Mouse (Mus musculus) heart, postnatal 0 days (tissue): Measurements from ENCODE around the gene Pik3c2b. TPM values are rescaled to one million over a fixed set of nuclear protein-coding genes. Genes with fewer than 3 reads are reported as not detected.
A peak's percentile ranks its signal among the peaks of the same experiment; 100 is the strongest.

Source experiments
- ATAC-seq: fragments of 200-750 bp; cut with Nextera tagmentation; 2 replicates; pipeline ENCODE4 v1.8.0; 2017; ENCODE audit warnings: low read depth, moderate number of reproducible peaks, moderate library complexity; ENCODE audit not compliant: insufficient read depth
- DNase-seq: peaks from one replicate; pipeline ENCODE4 v3.0.0-alpha.2; 2016; ENCODE audit warnings: low spot score
- H3K27ac ChIP-seq: fragments of 300-500 bp; sonication (generic); 2 replicates; pipeline ENCODE4 v1.5.1; 2014; ENCODE audit warnings: low read depth, mild to moderate bottlenecking
- H3K27me3 ChIP-seq: fragments of 300-500 bp; sonication (generic); 2 replicates; pipeline ENCODE4 v1.6.1; 2014; ENCODE audit warnings: low read length, mixed read lengths; ENCODE audit not compliant: control insufficient read depth, insufficient read depth
- H3K36me3 ChIP-seq: fragments of 300-500 bp; sonication (generic); replicated peaks from 2 replicates; pipeline ENCODE4 v1.6.1; 2014; ENCODE audit warnings: low read length, mixed read lengths; ENCODE audit not compliant: control insufficient read depth, insufficient read depth
- H3K4me1 ChIP-seq: fragments of 300-500 bp; sonication (generic); 2 replicates; pipeline ENCODE4 v1.6.1; 2014; ENCODE audit warnings: antibody characterized with exemption; ENCODE audit not compliant: control insufficient read depth, insufficient read depth
- H3K4me2 ChIP-seq: fragments of 300-500 bp; sonication (generic); 2 replicates; pipeline ENCODE4 v1.6.1; 2014; ENCODE audit warnings: low read depth, mild to moderate bottlenecking, low read length, moderate library complexity
- H3K4me3 ChIP-seq: fragments of 300-500 bp; sonication (generic); 2 replicates; pipeline ENCODE4 v1.5.1; 2014; ENCODE audit warnings: low read depth, low read length
- H3K9ac ChIP-seq: fragments of 300-500 bp; sonication (generic); replicated peaks from 2 replicates; pipeline ENCODE4 v1.6.1; 2014; ENCODE audit warnings: low read depth, low read length, mixed read lengths
- H3K9me3 ChIP-seq: fragments of 300-500 bp; sonication (generic); replicated peaks from 2 replicates; pipeline ENCODE4 v1.6.1; 2016; ENCODE audit warnings: low read length; ENCODE audit not compliant: control insufficient read depth
- CTCF ChIP-seq: IDR thresholded peaks from 2 replicates; pipeline ENCODE4 v1.5.1; 2016; ENCODE audit warnings: antibody characterized with exemption, control low read depth, low read depth
- EP300 ChIP-seq: IDR thresholded peaks from 2 replicates; pipeline ENCODE4 v1.6.1; 2016; ENCODE audit warnings: antibody characterized with exemption, low read depth
- WGBS: fragments of 180-500 bp; shearing (Covaris S2); extraction: QIAGEN DNeasy Blood & Tissue Kit; methylation state at CpG from one replicate; pipeline ENCODE4 v1.1.7; 2014; 5-methylcytosine and 5-hydroxymethylcytosine counted together
- polyA plus RNA-seq: library from polyadenylated mRNA; unstranded; fragments of >200 nt; fragmentation: Nextera tagmentation; extraction: Ambion mirVana; gene quantifications from 2 replicates; pipeline ENCODE4 v1.2.1, GENCODE M21; 2015
- total RNA-seq: library from RNA; depleted of rRNA; stranded (reverse); fragments of >200 nt; gene quantifications from 2 replicates; pipeline ENCODE4 v1.2.3, GENCODE M21; 2014; ENCODE audit warnings: low replicate concordance

Gene Pik3c2b
- total and polyA plus RNA-seq, 2 experiments from 2014 or later: 7.8 to 16.3 TPM

GRCm38 (mm10) chr1:133057345-133058034 is 12.0 kb downstream of the Pik3c2b start:
- peak; percentile 57 for ATAC-seq
- Histone ChIP-seq H3K27me3 (no peaks in the 10 kb centered on the region), H3K9me3 (no peaks in the 10 kb centered on the region), H3K36me3 (0 out of 2 replicates have a peak, but pooled peaks cover 4% of the 10 kb centered on the region), H3K4me3 (no peak overlapping the region), H3K9ac (0 out of 2 replicates have a peak overlapping the region, but pooled peaks have one; percentile 8), H3K4me1 (peaks cover 28% of the 10 kb centered on the region), H3K4me2 (no peak overlapping the region), H3K27ac (peak overlapping the region; percentile 58)
- WGBS: 25% methylated on average over 7 of the region's 7 CpGs
- TF ChIP-seq EP300 (no peak), CTCF (no peak)
- DNase-seq: no peak

DNA sequence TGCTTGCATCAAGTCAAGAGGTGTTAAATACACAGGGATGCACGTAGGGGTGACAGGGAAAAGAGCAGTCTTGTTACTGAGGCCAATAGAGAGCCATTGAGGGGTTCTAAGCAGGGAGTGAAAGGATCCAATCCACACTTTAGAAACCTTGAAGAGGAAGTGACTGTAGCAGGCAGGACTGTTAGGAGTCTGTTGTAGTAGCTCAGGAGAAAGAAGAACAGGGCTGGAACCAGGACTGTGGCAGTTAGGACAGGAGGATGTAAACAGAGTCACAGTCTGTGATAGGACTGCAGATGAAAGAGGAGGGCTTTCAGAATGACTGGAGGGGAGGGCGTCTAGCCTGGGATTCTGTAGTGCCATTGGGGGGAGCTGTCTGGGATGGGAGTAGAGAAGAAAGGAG is 14.1 kb downstream of the Pik3c2b start:
- DNase-seq (no peak), ATAC-seq (no peak)
- Histone ChIP-seq H3K27me3 (no peaks in the 10 kb centered on the region), H3K9me3 (no peaks in the 10 kb centered on the region), H3K4me1 (peaks cover 23% of the 10 kb centered on the region), H3K27ac (no peak overlapping the region), H3K4me3 (no peak overlapping the region), H3K36me3 (peaks cover 17% of the 10 kb centered on the region; the same call in 1 of the 2 replicates), H3K9ac (no peak overlapping the region), H3K4me2 (no peak overlapping the region)
- WGBS: 52% methylated on average over 2 of the region's 2 CpGs
- TF ChIP-seq CTCF (no peak), EP300 (no peak)

DNA sequence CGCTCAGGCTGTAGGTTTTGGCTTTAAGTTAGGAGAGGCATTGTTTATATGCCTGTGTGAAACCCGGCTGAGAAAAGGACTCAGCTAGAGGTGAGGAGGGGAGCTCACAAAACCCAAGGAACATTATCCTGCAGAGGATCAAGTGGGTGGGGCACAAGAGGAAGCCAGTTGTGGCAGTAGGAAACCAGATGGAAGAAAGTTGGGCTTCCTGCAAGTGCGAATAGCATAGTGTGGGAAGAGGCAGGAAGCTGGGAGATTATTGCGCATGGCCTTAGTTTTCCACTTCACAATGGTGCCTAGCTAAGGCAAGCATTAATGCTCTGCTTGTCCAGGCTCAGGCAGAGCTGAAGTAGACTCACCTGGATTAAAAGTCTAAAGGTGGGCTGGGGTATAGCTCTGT is 15.2 kb downstream of the Pik3c2b start:
- Histone ChIP-seq H3K27ac (0 out of 2 replicates have a peak overlapping the region, but pooled peaks have one; percentile 27), H3K4me3 (no peak overlapping the region), H3K4me1 (peaks cover 23% of the 10 kb centered on the region), H3K36me3 (peaks cover 17% of the 10 kb centered on the region; the same call in 1 of the 2 replicates), H3K9me3 (no peaks in the 10 kb centered on the region), H3K4me2 (0 out of 2 replicates have a peak overlapping the region, but pooled peaks have one; percentile 0), H3K9ac (no peak overlapping the region), H3K27me3 (no peaks in the 10 kb centered on the region)
- TF ChIP-seq CTCF: no peak
- no peak for TF ChIP-seq EP300
- DNase-seq (no peak), ATAC-seq (0 out of 2 replicates have a peak, but pooled peaks have one; percentile 21)
- WGBS: 58% methylated on average over 4 of the region's 4 CpGs

GRCm38 (mm10) chr1:133063164-133063563 is 17.7 kb downstream of the Pik3c2b start:
- Histone ChIP-seq H3K27me3 (no peaks in the 10 kb centered on the region), H3K36me3 (peaks cover 24% of the 10 kb centered on the region; the same call in 1 of the 2 replicates), H3K27ac (no peak overlapping the region), H3K9ac (no peak overlapping the region), H3K4me1 (peaks cover 18% of the 10 kb centered on the region), H3K9me3 (no peaks in the 10 kb centered on the region), H3K4me2 (no peak overlapping the region), H3K4me3 (no peak overlapping the region)
- ATAC-seq: no peak
- DNase-seq: no peak
- TF ChIP-seq EP300 (no peak), CTCF (no peak)
- 67% methylated on average over 6 of the region's 6 CpGs for WGBS

DNA sequence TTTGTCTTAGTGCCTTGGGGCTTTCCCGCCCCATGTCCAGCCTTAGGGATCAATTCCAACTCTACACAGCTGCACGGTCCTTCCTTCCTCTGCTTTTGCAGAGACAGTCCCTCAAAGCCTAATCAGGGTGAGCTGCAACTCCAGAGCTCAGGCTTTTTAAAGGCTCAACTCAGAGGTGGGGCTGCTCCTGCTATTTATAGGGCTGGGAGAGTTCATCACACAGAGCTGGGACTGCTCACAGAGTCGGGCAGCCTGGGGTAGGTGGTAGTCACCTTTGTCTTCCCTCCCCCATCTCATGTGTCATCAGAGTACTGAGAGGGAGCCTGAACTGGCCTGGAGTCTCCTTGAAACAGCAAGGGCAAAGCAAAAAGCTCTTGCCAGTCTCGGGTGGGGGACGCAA is 22.8 kb downstream of the Pik3c2b start:
- Histone ChIP-seq H3K27ac (peak overlapping the region; percentile 96), H3K9ac (peak overlapping the region; percentile 54), H3K9me3 (no peaks in the 10 kb centered on the region), H3K36me3 (peaks cover 28% of the 10 kb centered on the region; the same call in 1 of the 2 replicates), H3K4me3 (peak overlapping the region; percentile 39), H3K27me3 (no peaks in the 10 kb centered on the region), H3K4me2 (peak overlapping the region; percentile 53), H3K4me1 (peaks cover 48% of the 10 kb centered on the region)
- WGBS: 16% methylated on average over 5 of the region's 5 CpGs
- DNase-seq (peak; percentile 92), ATAC-seq (peak; percentile 86)
- no peak for TF ChIP-seq CTCF
- TF ChIP-seq EP300: no peak; the same call in 1 of the 2 replicates
